Mouse (Mus musculus) CH12.LX (cell line): ENCODE data around the gene Cdc42bpa. TPM values are rescaled to one million over a fixed set of nuclear protein-coding genes. Genes with fewer than 3 reads are reported as not detected.

Experiments
- DNase-seq: peaks from one replicate; pipeline ENCODE4 v3.0.0-alpha.2; 2013; ENCODE audit errors: extremely low read depth
- H3K27ac ChIP-seq: 2 replicates; pipeline ENCODE4 v1.5.1; 2012; ENCODE audit warnings: low read depth, mild to moderate bottlenecking, control low read depth, moderate library complexity; ENCODE audit not compliant: insufficient read depth
- H3K27me3 ChIP-seq: replicated peaks from 2 replicates; pipeline ENCODE3; 2012; ENCODE audit warnings: inconsistent platforms
- H3K36me3 ChIP-seq, 2 experiments: replicated peaks in 1 of 2; 2 replicates each; pipeline versions ENCODE3 to v1.6.1; 2012; ENCODE audit warnings: inconsistent platforms in 1 of 2, low read length in 1 of 2, mild to moderate bottlenecking in 1 of 2, mixed read lengths in 1 of 2, moderate library complexity in 1 of 2; ENCODE audit not compliant: control insufficient read depth in 1 of 2, insufficient read depth in 1 of 2
- H3K4me1 ChIP-seq, 2 experiments: 2 replicates each; pipeline ENCODE4 v1.6.1; 2012; ENCODE audit warnings: inconsistent platforms in 1 of 2, moderate library complexity in 1 of 2; ENCODE audit not compliant: insufficient read depth in 2 of 2, control insufficient read depth in 1 of 2
- H3K4me2 ChIP-seq: 2 replicates; pipeline ENCODE4 v1.6.1; 2012; ENCODE audit warnings: low read depth, mild to moderate bottlenecking, control low read depth; ENCODE audit not compliant: poor library complexity, insufficient read depth, severe bottlenecking
- H3K4me3 ChIP-seq, 3 experiments: fragments of 150-350 bp in 1 of 3; sonication (generic) in 1 of 3; replicated peaks in 1 of 3; 2 replicates each; pipeline versions ENCODE3 to v1.5.1; 2011 to 2012; ENCODE audit warnings: low read depth in 2 of 3, low read length in 2 of 3, mild to moderate bottlenecking in 2 of 3, moderate library complexity in 2 of 3, control low read depth in 1 of 3, improper control_type of control experiment in 1 of 3, inconsistent platforms in 1 of 3, mixed read lengths in 1 of 3; ENCODE audit not compliant: poor library complexity in 1 of 3
- H3K79me2 ChIP-seq: replicated peaks from 2 replicates; pipeline ENCODE4 v1.6.1; 2012; ENCODE audit warnings: mild to moderate bottlenecking, moderate library complexity; ENCODE audit not compliant: control insufficient read depth, poor library complexity, insufficient read depth, severe bottlenecking; ENCODE audit errors: extremely low read depth
- H3K9ac ChIP-seq: 2 replicates; pipeline ENCODE4 v1.6.1; 2012; ENCODE audit warnings: low read depth, mild to moderate bottlenecking, control low read depth, moderate library complexity; ENCODE audit not compliant: insufficient read depth
- H3K9me3 ChIP-seq: replicated peaks from 2 replicates; pipeline ENCODE3; 2012; ENCODE audit warnings: low read length, inconsistent platforms, mixed read lengths
- CHD1 ChIP-seq: IDR thresholded peaks from 2 replicates; pipeline ENCODE4 v1.6.1; 2012; ENCODE audit warnings: low read depth, low read length, improper control_type of control experiment, inconsistent platforms
- CTCF ChIP-seq, 2 experiments: IDR thresholded peaks in 1 of 2; conservative IDR thresholded peaks in 1 of 2; 2 replicates each; pipeline ENCODE4 v1.5.1; 2011 to 2012; ENCODE audit warnings: low read depth in 2 of 2, low read length in 2 of 2, improper control_type of control experiment in 1 of 2, inconsistent platforms in 1 of 2, mild to moderate bottlenecking in 1 of 2, moderate library complexity in 1 of 2
- E2F4 ChIP-seq: IDR thresholded peaks from 2 replicates; pipeline ENCODE4 v1.6.1; 2011; ENCODE audit warnings: low read depth, low read length, improper control_type of control experiment; ENCODE audit not compliant: insufficient replicate concordance
- HCFC1 ChIP-seq: IDR thresholded peaks from 2 replicates; pipeline ENCODE4 v1.6.1; 2012; ENCODE audit warnings: low read depth, mild to moderate bottlenecking, inconsistent platforms, low read length, improper control_type of control experiment
- JUN ChIP-seq: IDR thresholded peaks from 2 replicates; pipeline ENCODE4 v1.6.1; 2011; ENCODE audit warnings: low read depth, mild to moderate bottlenecking, low read length, improper control_type of control experiment, moderate library complexity; ENCODE audit not compliant: insufficient read depth
- JUND ChIP-seq: conservative IDR thresholded peaks from 2 replicates; pipeline ENCODE4 v1.6.1; 2011; ENCODE audit warnings: low read depth, low read length, improper control_type of control experiment
- MAZ ChIP-seq: IDR thresholded peaks from 2 replicates; pipeline ENCODE4 v1.6.1; 2012; ENCODE audit warnings: low read depth, mild to moderate bottlenecking, inconsistent platforms, low read length, improper control_type of control experiment, moderate library complexity
- NRF1 ChIP-seq: IDR thresholded peaks from 2 replicates; pipeline ENCODE4 v1.6.1; 2014; ENCODE audit warnings: low read depth, mild to moderate bottlenecking, inconsistent platforms, low read length, improper control_type of control experiment, moderate library complexity
- SIN3A ChIP-seq: IDR thresholded peaks from 2 replicates; pipeline ENCODE4 v1.6.1; 2012; ENCODE audit warnings: low read length, improper control_type of control experiment, inconsistent platforms
- SMC3 ChIP-seq: IDR thresholded peaks from 2 replicates; pipeline ENCODE4 v1.6.1; 2011; ENCODE audit warnings: low read depth, low read length, improper control_type of control experiment
- TBP ChIP-seq: conservative IDR thresholded peaks from 2 replicates; pipeline ENCODE4 v1.6.1; 2011; ENCODE audit warnings: low read depth, low read length, improper control_type of control experiment
- TCF12 ChIP-seq: IDR thresholded peaks from 2 replicates; pipeline ENCODE4 v1.6.1; 2014; ENCODE audit warnings: low read depth, mild to moderate bottlenecking, inconsistent platforms, low read length, improper control_type of control experiment
- UBTF ChIP-seq: IDR thresholded peaks from 2 replicates; pipeline ENCODE4 v1.6.1; 2012; ENCODE audit warnings: low read depth, mild to moderate bottlenecking, inconsistent platforms, low read length, improper control_type of control experiment, moderate library complexity
- USF1 ChIP-seq: IDR thresholded peaks from 2 replicates; pipeline ENCODE4 v1.6.1; 2014; ENCODE audit warnings: low read depth, mild to moderate bottlenecking, inconsistent platforms, low read length, improper control_type of control experiment
- USF2 ChIP-seq: conservative IDR thresholded peaks from 2 replicates; pipeline ENCODE4 v1.6.1; 2011; ENCODE audit warnings: low read depth, low read length, improper control_type of control experiment
- ZC3H11A ChIP-seq: IDR thresholded peaks from 2 replicates; pipeline ENCODE4 v1.6.1; 2012; ENCODE audit warnings: low read depth, mild to moderate bottlenecking, inconsistent platforms, low read length, improper control_type of control experiment
- dilution Hi-C: fragments of 300-500 bp; cut with MboI; formaldehyde crosslinking; loops from 2 replicates; pipeline ENCODE4 v1.14.3; 2020; ENCODE audit warnings: low sequenced_read_pairs; ENCODE audit not compliant: extremely low pct_unique_long_range_greater_than_20kb, extremely low pct_ligation_motif_present
- in situ Hi-C: fragments of 300-500 bp; cut with MboI; formaldehyde crosslinking; loops from 3 replicates; pipeline ENCODE4 v1.14.3; 2019; ENCODE audit warnings: low sequenced_read_pairs, low pct_ligation_motif_present, low pct_unique_long_range_greater_than_20kb, mixed read lengths
- polyA plus RNA-seq: library from polyadenylated mRNA; unstranded; fragments of >175 nt; gene quantifications from 2 replicates; pipeline ENCODE4 v1.2.1, GENCODE M21; 2012; ENCODE audit warnings: low read depth; ENCODE audit not compliant: insufficient read length
- total RNA-seq, 2 experiments: library from RNA; depleted of rRNA; stranded (reverse); fragments of 300-350 nt in 1 of 2; fragments of >200 nt in 1 of 2; gene quantifications; 2 replicates each; pipeline ENCODE4 v1.2.3; 2012 to 2014

Gene Cdc42bpa
- total and polyA plus RNA-seq, 3 experiments, result 5.3 to 9.0 (median 5.6) TPM

- no peak overlapping the region for H3K4me3 ChIP-seq
- H3K36me3 ChIP-seq, result no peaks in the 10 kb centered on the region
- dilution Hi-C loops (no loop called here), in situ Hi-C loops (no loop called here)
- H3K9me3 ChIP-seq, result no peaks in the 10 kb centered on the region
- no peak for DNase-seq
- TF ChIP-seq CTCF (conservative IDR thresholded peaks at IDR 0.05 in 1 of 2, IDR thresholded peaks at IDR 0.05 in 1 of 2; ENCODE audit: low read depth in 2 of 2, low read length in 2 of 2) (no peak), UBTF (no peak), HCFC1 (no peak), TCF12 (no peak), USF2 (no peak), ZC3H11A (no peak), SMC3 (no peak), MAZ (no peak), JUND (no peak), CHD1 (no peak), E2F4 (no peak), TBP (no peak)
- no peak overlapping the region for H3K9ac ChIP-seq
- H3K79me2 ChIP-seq, result no peaks in the 10 kb centered on the region
- H3K27me3 ChIP-seq, result no peaks in the 10 kb centered on the region
- no peak overlapping the region for H3K27ac ChIP-seq
- no peaks in the 10 kb centered on the region for H3K4me1 ChIP-seq
- H3K4me2 ChIP-seq, result no peak overlapping the region
Measured at GRCm38 (mm10) chr1:179940787-179941352, 19.4 kb upstream of the Cdc42bpa start.

DNA sequence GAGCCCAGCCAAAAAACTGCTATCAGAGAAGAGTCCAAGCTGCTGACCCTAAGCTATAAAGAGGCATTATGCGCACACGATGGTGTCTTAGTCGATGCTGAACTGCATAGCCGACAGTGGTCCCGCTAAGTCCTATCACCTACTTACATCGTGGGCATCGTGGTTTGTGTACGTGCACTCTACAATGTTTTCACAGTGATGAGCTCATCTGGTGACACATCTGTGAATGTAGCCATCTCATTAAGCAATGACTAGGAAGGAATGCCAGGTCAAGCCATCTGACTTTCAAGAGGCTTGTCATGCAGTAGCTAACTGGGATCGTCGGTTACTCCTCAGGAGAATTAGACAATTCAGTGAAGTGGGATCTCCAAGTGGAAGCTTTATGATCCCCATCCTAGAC, 15.3 kb upstream of the Cdc42bpa start:
- DNase-seq, result no peak
- Histone ChIP-seq H3K4me3 (no peak overlapping the region), H3K4me1 (no peaks in the 10 kb centered on the region), H3K9me3 (no peaks in the 10 kb centered on the region), H3K9ac (no peak overlapping the region), H3K27me3 (no peaks in the 10 kb centered on the region), H3K79me2 (no peaks in the 10 kb centered on the region), H3K36me3 (no peaks in the 10 kb centered on the region), H3K4me2 (no peak overlapping the region), H3K27ac (no peak overlapping the region)
- in situ Hi-C loops, result no loop called here
- dilution Hi-C loops, result no loop called here
- TF ChIP-seq SIN3A, result no peak
- no peak for TF ChIP-seq NRF1
- no peak for TF ChIP-seq USF1
- no peak for TF ChIP-seq JUN
